Mouse (Mus musculus): ENCODE measurements around the gene Itk.

Itk gene

GRCm38 (mm10) chr11:46393413-46393812, 4.1 kb upstream of the Itk start:
- no peak for DNase-seq (ENCODE audit: low spot score in 2 of 2)

GRCm38 (mm10) chr11:46392890-46393289, 3.6 kb upstream of the Itk start:
- DNase-seq (ENCODE audit: low spot score in 2 of 2) = no peak

GRCm38 (mm10) chr11:46390621-46391020, 1.3 kb upstream of the Itk start:
- no peak for DNase-seq (ENCODE audit: low spot score in 2 of 2)

GRCm38 (mm10) chr11:46388438-46388837, 877 bp downstream of the Itk start:
- DNase-seq (ENCODE audit: low spot score in 2 of 2) = no peak

- DNase-seq (ENCODE audit: low spot score in 2 of 2) = no peak
Measured at GRCm38 (mm10) chr11:46387061-46387460, 2.3 kb downstream of the Itk start.

GRCm38 (mm10) chr11:46386556-46386955, 2.8 kb downstream of the Itk start:
- DNase-seq (ENCODE audit: low spot score in 2 of 2) = no peak

- DNase-seq (ENCODE audit: low spot score in 2 of 2) = no peak
Measured at GRCm38 (mm10) chr11:46384925-46385324, 4.4 kb downstream of the Itk start.

- DNase-seq (ENCODE audit: low spot score in 2 of 2) = no peak
Measured at GRCm38 (mm10) chr11:46382466-46382865, 6.8 kb downstream of the Itk start.

- DNase-seq (ENCODE audit: low spot score in 2 of 2) = no peak
Measured at GRCm38 (mm10) chr11:46380097-46380675, 9.1 kb downstream of the Itk start.

GRCm38 (mm10) chr11:46377819-46378782, 11.2 kb downstream of the Itk start:
- DNase-seq (ENCODE audit: low spot score in 2 of 2) = no peak

- DNase-seq (ENCODE audit: low spot score in 2 of 2) = no peak
Measured at GRCm38 (mm10) chr11:46377316-46377715, 12.0 kb downstream of the Itk start.

- DNase-seq (ENCODE audit: low spot score in 2 of 2) = no peak
Measured at GRCm38 (mm10) chr11:46375015-46375414, 14.3 kb downstream of the Itk start.

- no peak for DNase-seq (ENCODE audit: low spot score in 2 of 2)
Measured at GRCm38 (mm10) chr11:46373071-46374030, 16.0 kb downstream of the Itk start.

GRCm38 (mm10) chr11:46372331-46372953, 16.9 kb downstream of the Itk start:
- DNase-seq (ENCODE audit: low spot score in 2 of 2) = no peak

GRCm38 (mm10) chr11:46371250-46371649, 18.1 kb downstream of the Itk start:
- DNase-seq (ENCODE audit: low spot score in 2 of 2) = no peak

- no peak for DNase-seq (ENCODE audit: low spot score in 2 of 2)
Measured at GRCm38 (mm10) chr11:46370457-46370856, 18.9 kb downstream of the Itk start.

- no peak for DNase-seq (ENCODE audit: low spot score in 2 of 2)
Measured at GRCm38 (mm10) chr11:46366357-46366756, 23.0 kb downstream of the Itk start.

- DNase-seq (ENCODE audit: low spot score in 2 of 2) = no peak
Measured at GRCm38 (mm10) chr11:46365744-46366143, 23.6 kb downstream of the Itk start.

- no peak for DNase-seq (ENCODE audit: low spot score in 2 of 2)
Measured at GRCm38 (mm10) chr11:46363864-46364263, 25.5 kb downstream of the Itk start.

GRCm38 (mm10) chr11:46362061-46363022, 27.0 kb downstream of the Itk start:
- DNase-seq (ENCODE audit: low spot score in 2 of 2) = no peak
